Mouse (Mus musculus) thymus, adult 2 months (tissue): Measurements from ENCODE around the gene Prkag2. TPM values are rescaled to one million over a fixed set of nuclear protein-coding genes. Genes with fewer than 3 reads are reported as not detected.

Experiments
- DNase-seq: peaks from one replicate; pipeline ENCODE4 v3.0.0; 2021
- H3K27ac ChIP-seq: fragments of 200-500 bp; 2 replicates; pipeline ENCODE4 v1.5.1; 2012; ENCODE audit warnings: low read length, control low read depth; ENCODE audit not compliant: control insufficient read depth, insufficient read depth
- H3K27me3 ChIP-seq: fragments of 200-500 bp; 2 replicates; pipeline ENCODE4 v1.6.1; 2012; ENCODE audit warnings: mild to moderate bottlenecking, low read length, moderate library complexity, mixed read lengths; ENCODE audit not compliant: control insufficient read depth, insufficient read depth
- H3K36me3 ChIP-seq: fragments of 200-500 bp; 2 replicates; pipeline ENCODE4 v1.6.1; 2012; ENCODE audit warnings: mild to moderate bottlenecking, low read length, moderate library complexity; ENCODE audit not compliant: control insufficient read depth, insufficient read depth
- H3K4me1 ChIP-seq: fragments of 200-500 bp; replicated peaks from 2 replicates; pipeline ENCODE4 v1.6.1; 2012; ENCODE audit warnings: low read length; ENCODE audit not compliant: control insufficient read depth, insufficient read depth
- H3K4me3 ChIP-seq: fragments of 200-500 bp; 2 replicates; pipeline ENCODE4 v1.5.1; 2012; ENCODE audit warnings: mild to moderate bottlenecking, low read length, control low read depth, moderate library complexity; ENCODE audit not compliant: control insufficient read depth, insufficient read depth
- CTCF ChIP-seq: fragments of 200-500 bp; IDR thresholded peaks from 2 replicates; pipeline ENCODE4 v1.5.1; 2012; ENCODE audit warnings: mild to moderate bottlenecking, control low read depth, low read length, moderate library complexity, borderline replicate concordance; ENCODE audit not compliant: control insufficient read depth, poor library complexity, insufficient read depth; ENCODE audit errors: extremely low read depth
- POLR2A ChIP-seq: fragments of 200-500 bp; IDR thresholded peaks from 2 replicates; pipeline ENCODE4 v1.6.1; 2012; ENCODE audit warnings: mild to moderate bottlenecking, low read length, control low read depth, moderate library complexity; ENCODE audit not compliant: control insufficient read depth, poor library complexity, insufficient read depth; ENCODE audit errors: extremely low read depth
- WGBS: fragments of 180-500 bp; shearing (Covaris S2); methylation state at CpG from one replicate; pipeline ENCODE4 v1.1.7; 2018; 5-methylcytosine and 5-hydroxymethylcytosine counted together
- polyA plus RNA-seq: library from polyadenylated mRNA; depleted of rRNA; stranded (reverse); fragments of >200 nt; gene quantifications from 2 replicates; pipeline ENCODE4 v1.2.3, GENCODE M21; 2012

The Prkag2 gene
- polyA plus RNA-seq, 1 experiment, result 23.5 TPM

- TF ChIP-seq CTCF, result no peak
- TF ChIP-seq POLR2A, result no peak
- WGBS, result 94% methylated on average over 5 of the region's 5 CpGs
- no peaks in the 10 kb centered on the region for H3K36me3 ChIP-seq
Observed at GRCm38 (mm10) chr5:24938046-24938822, 162.2 kb downstream of the Prkag2 start.

GRCm38 (mm10) chr5:24936451-24936850 is 164.0 kb downstream of the Prkag2 start:
- DNase-seq, result no peak
- Histone ChIP-seq H3K4me3 (no peak overlapping the region), H3K27ac (no peak overlapping the region), H3K27me3 (no peaks in the 10 kb centered on the region), H3K4me1 (peaks cover 2% of the 10 kb centered on the region; the same call in 1 of the 2 replicates), H3K36me3 (no peaks in the 10 kb centered on the region)
- TF ChIP-seq POLR2A (no peak), CTCF (no peak)
- WGBS, result 63% methylated on average over 8 of the region's 8 CpGs

More at GRCm38 (mm10) chr5:24938046-24938822, 162.2 kb downstream of the Prkag2 start:
- H3K27ac ChIP-seq, result no peak overlapping the region
- no peak for DNase-seq
- H3K4me3 ChIP-seq, result no peak overlapping the region
- H3K4me1 ChIP-seq, result peaks cover 2% of the 10 kb centered on the region; the same call in 1 of the 2 replicates
- no peaks in the 10 kb centered on the region for H3K27me3 ChIP-seq

- Histone ChIP-seq H3K27me3 (no peaks in the 10 kb centered on the region), H3K4me3 (no peak overlapping the region), H3K27ac (no peak overlapping the region), H3K4me1 (peaks cover 2% of the 10 kb centered on the region; the same call in 1 of the 2 replicates), H3K36me3 (no peaks in the 10 kb centered on the region)
- TF ChIP-seq CTCF (no peak), POLR2A (no peak)
- WGBS, result 96% methylated on average over 10 of the region's 10 CpGs
- DNase-seq, result no peak
Observed at GRCm38 (mm10) chr5:24935446-24935845, 165.0 kb downstream of the Prkag2 start.

- TF ChIP-seq POLR2A (no peak), CTCF (no peak)
- H3K27me3 ChIP-seq, result no peaks in the 10 kb centered on the region
- no peak overlapping the region for H3K27ac ChIP-seq
- H3K4me1 ChIP-seq, result peaks cover 2% of the 10 kb centered on the region; the same call in 1 of the 2 replicates
- DNase-seq, result no peak
- no peaks in the 10 kb centered on the region for H3K36me3 ChIP-seq
- no peak overlapping the region for H3K4me3 ChIP-seq
- WGBS, result 98% methylated on average over 1 of the region's 1 CpGs
Observed at GRCm38 (mm10) chr5:24933760-24934159, 166.7 kb downstream of the Prkag2 start.

- Histone ChIP-seq H3K4me3 (no peak overlapping the region), H3K36me3 (no peaks in the 10 kb centered on the region), H3K27ac (no peak overlapping the region), H3K4me1 (peaks cover 2% of the 10 kb centered on the region; the same call in 1 of the 2 replicates), H3K27me3 (no peaks in the 10 kb centered on the region)
- 92% methylated on average over 10 of the region's 10 CpGs for WGBS
- DNase-seq, result no peak
- TF ChIP-seq CTCF, result no peak
- no peak for TF ChIP-seq POLR2A
Observed at GRCm38 (mm10) chr5:24931578-24932185, 168.8 kb downstream of the Prkag2 start.

GRCm38 (mm10) chr5:24930831-24931577 is 169.4 kb downstream of the Prkag2 start:
- Histone ChIP-seq H3K27ac (no peak overlapping the region), H3K4me1 (no peaks in the 10 kb centered on the region), H3K36me3 (no peaks in the 10 kb centered on the region), H3K4me3 (no peak overlapping the region), H3K27me3 (no peaks in the 10 kb centered on the region)
- no peak for DNase-seq
- TF ChIP-seq POLR2A (no peak), CTCF (no peak)
- 96% methylated on average over 8 of the region's 8 CpGs for WGBS
